Mouse (Mus musculus) mesoderm, embryonic 11.5 days (tissue): ENCODE data around the gene Fam71e1.

Experiments used
- DNase-seq: peaks from one replicate; pipeline ENCODE4 v3.0.0-alpha.2; 2012; ENCODE audit warnings: low read depth, low spot score

The Fam71e1 gene

DNA sequence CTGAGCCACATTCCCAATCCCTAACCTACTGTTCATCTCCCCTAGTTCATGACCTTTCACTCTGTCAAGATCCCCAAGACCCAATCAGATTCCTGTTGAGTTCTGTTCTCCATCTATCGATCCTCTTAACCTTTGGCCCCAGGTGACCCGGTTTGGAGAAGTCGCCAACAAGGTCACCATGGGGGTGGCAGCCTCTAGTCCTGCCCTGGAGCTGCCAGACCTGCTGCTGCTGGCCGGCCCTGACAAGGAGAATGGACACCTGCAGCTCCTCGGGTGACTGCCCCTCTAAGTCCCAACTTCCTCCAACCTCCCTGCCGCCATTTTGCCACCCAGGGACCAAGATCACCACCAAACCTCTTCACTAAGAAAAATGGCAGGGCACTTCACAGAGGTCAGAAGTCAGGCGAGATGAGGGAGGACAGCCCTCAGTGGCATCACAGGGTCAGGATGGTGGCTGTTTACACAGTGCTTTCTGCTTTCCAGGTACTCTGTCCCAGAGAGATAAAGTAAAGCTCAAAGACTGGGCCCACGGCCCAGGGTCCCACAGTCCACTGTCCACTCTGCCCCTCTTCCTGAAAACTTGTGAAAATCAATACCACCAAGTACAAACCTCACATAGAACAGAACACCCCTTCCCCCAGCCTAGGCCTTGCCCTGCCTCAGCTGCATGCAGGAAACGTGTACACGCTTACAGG, 1.1 kb downstream of the Fam71e1 start:
- no peak for DNase-seq

DNA sequence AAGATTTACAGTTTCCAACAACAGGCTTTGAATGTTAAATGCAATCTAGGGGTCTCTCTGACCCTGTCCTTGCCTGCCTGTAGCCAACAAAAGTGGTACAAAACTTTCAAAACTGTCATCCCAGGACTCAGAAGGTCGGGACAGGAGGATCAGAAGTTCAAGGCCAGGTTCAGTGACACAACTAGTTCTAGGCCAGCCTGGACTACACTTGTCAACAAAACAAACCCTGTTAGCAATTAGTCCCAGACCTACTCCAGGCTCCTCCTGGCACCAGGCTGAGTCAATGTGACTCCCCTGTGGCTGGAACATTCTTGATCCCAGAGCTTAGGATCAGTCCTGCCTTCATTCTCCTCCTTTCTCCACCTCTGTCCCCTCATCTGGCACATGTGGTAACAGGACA, 2.5 kb downstream of the Fam71e1 start:
- no peak for DNase-seq

DNA sequence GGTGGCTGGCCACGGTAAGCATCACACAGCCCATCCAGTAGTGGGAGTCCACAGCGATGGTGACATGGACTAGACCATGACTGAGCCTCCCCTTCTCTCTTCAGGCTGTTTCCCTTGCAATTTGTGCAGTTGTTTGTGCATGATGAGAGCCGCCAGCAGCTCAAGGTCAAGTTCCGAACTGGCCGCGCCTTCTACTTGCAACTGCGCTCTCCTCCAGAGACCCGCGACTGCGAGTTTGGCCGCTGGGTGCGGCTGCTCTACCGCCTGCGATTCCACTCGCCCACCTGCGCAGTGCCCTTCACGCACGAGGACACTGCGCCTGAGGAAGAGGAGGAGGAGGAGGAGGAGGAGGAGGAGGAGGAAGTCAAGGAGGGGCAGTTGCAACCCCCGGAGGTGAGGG, 3.7 kb downstream of the Fam71e1 start:
- DNase-seq: no peak

DNA sequence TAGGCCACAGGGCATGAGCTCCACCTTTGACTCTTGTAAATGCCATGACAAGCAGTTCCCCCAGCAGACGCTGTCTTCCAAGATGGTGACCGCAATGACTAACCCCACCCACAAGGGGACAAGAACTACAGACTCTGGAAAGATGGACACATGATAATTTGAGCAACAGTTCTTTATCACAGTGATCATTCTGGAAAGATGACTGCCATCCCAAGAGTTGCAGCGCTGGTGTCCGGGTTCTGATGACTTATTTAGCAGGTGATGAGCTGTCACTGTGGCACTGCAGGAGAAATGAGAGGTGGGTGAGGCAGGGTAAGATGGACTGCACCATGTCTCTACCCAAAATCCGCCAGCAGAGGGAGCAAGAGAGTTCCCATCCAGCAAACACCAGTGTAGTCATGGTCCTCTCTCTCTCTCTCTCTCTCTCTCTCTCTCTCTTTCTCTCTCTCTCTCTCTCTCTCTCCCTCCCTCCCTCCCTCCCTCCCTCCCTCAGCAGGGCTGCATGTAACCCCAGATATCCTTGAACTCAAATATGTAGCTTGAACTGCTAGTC, 5.3 kb downstream of the Fam71e1 start:
- peak; percentile 81 for DNase-seq

DNA sequence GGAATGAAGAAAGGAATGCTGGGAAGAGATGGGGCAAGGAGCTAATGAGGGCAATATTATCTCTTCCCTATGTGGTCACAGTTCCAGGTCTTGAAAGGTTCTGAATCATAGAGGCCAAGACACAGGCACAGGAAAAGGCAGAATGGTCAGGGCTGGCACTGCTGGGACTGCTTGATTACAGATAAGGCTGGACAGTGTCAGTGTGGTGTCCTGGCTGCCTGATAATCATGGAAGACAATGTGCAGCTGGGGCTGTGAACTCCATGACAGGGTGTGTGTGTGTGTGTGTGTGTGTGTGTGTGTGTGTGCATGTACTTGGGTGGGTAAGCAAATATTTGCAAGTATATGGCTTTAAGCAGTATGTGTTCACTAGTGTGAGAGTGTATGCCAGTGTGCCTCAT, 11.1 kb downstream of the Fam71e1 start:
- DNase-seq: no peak

DNA sequence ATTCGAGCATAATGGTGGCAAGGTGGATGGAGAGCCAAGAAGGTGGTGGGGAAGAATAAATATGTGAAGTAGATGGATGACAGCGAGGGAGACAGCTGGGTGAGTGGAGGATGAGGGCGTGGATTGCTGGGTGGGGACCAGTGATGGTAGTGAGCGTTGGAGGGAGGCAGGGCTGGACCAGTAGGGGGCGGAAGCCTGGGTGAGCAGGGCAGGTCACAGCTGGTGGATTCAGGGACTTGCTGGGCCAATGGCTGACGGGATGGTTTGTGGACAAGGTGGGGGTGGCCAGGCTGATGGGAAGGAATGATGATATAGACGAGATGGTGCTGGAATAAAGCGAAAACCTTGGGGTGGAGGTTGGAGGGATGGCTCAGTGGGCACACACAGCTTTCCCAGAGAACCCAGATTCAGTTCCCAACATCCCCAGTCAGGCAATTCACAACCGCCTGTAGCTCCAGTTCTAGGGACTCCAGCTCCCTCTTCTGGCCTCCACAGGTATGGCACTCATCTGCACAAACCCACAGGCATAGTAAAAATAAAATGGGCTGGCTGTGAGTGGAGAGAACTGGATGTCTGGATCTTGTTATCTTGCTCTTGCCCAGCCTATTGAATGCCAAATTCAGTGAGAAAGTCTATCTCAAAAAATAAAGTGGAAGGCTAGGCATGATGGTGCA, 23.0 kb downstream of the Fam71e1 start:
- DNase-seq: peak; percentile 25

DNA sequence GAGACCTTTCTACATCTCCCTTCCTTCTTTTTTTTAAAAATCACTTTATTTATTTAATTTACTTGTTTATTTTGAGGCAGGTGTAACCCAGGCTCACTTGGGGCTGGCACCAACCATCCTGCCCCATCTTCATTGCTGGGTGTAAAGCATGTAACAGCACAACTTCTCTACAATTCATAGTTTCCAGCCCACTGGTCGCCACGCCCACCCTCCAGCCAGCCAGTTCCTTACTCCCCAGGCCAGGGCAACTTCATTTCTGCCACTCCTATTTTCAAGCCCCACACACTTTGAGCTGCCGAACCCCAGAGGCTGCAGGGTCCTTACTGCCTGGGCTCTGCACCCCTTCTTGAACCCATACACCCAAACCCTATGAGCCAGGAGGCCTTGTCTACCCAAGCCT, 24.6 kb downstream of the Fam71e1 start:
- no peak for DNase-seq

DNA sequence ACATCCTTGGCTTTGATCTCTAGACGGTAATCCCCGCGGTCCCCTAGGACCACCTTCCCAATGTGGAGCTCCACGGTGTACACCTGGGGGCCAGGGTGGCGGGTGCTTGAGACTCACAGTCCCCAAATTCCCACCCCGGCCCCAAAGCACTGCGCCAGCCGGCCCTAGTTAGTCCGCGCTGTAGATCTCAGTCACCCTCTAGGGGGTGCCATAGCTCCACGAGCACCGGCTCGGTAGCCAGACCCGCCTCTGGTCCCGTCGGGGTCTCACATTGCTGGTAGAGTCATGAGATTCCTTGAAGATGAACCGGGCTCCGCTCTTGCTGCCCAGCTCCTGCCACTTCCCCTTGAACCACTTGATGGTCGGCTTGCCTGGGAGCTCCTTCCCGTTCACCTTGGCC, 25.3 kb downstream of the Fam71e1 start:
- peak; percentile 73 for DNase-seq

DNA sequence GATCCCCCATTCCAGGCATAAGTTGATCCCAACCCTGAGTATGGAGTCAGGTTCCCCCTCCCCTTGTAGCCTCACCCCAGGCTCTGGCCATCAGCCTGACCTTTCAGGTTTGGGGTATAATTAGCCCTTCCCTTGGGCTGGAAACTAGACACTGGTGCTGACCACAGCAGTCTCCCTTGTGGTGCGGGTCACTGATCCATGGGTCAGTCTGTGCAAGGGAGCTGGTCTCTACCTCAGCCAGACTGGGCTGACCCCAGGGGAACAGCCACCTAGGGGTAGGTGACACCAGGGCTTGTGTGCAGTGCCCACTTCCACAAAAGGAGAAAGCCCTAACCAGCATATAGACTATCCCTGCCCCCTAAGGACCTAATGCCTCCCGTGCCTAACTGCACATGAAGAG, 26.7 kb downstream of the Fam71e1 start:
- DNase-seq: no peak

DNA sequence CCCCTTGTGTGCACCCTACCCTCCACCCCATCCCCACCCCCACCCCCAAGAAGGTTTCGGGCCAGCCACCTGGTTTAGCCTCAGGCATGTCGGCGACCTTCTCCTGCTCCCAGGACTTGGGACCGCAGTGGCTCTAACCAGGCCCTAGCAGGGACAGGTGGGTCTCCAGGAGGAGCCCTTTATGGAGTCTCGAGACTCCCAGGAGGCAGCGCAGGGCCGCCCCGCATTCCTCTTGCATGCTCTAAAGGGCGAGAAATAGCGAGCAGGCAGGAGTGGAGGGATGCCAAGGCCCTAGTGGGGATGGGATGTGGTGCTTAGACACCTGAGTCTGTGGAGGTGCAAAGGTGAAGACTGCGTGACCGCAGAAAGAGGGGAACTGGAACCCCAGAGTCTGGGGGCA, 28.1 kb downstream of the Fam71e1 start, which contains the start of gene Mybpc2:
Gene Mybpc2 (minus strand): TSS at position 155 of the 400 bp plus-strand sequence.
- DNase-seq: no peak

DNA sequence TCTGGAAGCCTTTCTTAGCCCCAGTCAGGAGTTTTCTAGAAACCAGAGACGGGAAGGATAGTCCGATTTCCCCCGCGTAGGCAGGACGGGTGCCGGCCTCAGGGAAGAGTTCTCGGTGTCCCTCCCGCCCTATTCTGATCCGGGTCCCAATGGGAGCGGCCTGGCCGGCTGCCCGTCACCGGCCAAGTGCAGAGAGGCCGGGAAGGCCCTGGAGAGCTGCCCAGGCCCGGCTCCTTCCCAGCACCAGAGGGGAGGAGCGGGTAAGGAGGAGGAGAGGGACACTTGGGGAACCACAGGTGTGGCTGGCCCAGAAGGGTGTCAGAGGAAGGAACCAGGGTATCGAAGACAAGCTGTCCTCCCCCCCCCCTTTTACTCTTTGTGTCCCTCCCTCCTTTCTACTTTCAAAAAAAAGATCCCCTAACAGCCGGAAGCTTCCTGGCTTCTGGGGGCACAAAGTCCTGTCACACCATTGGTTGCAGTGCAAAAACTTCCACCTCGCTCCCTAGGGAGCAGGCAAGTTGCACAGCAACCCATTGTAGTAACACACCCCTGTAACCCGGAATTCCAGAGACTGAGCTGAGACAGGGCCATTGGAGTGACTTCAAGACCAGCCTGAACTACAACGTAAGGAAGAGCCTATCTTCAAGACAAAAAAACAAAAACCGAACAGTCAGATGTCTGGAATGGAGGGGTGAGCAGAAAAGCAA, 28.9 kb downstream of the Fam71e1 start:
- no peak for DNase-seq

DNA sequence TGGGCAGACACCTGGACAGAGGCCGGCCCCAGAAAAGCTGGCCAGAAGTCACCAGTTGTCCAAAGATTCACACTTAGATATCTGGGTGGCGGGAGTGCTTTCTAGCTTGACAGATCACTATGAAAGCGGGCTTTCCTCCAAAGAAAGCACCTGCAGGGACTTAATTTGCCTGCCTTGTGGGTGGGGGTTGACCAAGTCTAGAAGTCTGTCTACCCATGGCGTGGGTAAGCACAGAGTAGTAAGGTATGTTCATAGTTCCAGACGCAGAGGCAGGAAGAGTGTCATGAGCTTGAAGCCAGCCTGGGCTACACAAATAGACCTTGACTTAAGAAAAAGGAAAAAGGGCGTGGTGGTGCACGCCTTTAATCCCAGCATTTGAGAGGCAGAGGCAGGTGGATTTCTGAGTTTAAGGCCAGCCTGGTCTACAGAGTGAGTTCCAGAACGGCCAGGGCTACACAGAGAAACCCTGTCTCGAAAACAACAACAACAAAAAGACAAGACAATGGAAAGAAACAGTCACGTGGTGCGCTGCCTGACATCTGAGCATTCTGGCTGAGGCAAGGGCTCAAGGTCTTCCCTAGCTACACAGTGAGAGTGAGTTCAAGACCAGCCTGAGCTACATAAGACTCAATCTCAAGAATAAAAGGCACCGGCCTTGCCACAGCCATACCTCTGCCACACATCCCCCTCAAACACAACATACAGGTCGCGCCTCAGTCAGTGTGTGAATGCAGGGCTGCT, 30.2 kb downstream of the Fam71e1 start:
- DNase-seq: no peak

DNA sequence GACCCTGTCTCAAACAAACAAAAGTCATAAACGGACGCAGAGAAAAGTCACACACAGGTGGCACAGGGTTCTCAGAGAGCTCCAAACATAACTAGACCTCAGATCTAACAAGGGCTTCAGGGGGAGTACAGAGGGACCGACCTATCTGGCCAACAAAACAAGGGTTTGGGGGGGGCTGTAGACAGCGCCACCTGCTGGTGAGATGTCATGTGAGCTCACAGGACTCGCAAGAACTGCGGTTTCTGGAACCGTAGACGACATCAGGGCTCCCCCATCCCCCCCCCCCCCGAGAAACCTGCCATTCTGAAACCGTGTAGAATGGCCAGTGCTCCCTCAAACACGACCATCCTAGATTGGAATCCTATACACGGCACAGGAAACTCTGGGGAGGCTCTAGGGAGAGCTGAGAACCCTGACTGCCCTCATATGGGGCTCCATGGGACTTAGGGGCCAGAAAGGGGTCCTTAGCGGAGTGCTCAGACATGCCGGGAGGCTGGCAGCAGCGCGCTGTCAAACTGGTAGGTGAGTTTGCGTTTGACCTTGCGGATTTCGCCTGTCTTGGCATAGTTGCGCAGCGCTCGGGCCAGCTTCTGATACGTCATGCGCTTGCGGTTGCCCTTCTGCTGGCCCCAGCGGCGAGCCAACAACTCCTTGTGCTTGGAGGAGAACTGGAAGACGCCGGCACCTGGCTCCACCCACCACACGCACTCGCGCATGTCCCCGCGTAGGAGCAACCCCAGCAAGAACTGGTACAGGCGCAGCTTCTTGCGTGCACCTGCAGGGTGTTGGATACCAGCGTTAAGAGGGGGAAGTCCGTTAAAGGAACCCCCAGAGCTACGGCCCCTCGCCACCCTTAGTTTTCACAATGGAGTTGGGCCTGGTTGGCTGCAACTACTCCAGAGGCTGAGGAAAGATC, 31.4 kb downstream of the Fam71e1 start:
- DNase-seq: peak; percentile 77

DNA sequence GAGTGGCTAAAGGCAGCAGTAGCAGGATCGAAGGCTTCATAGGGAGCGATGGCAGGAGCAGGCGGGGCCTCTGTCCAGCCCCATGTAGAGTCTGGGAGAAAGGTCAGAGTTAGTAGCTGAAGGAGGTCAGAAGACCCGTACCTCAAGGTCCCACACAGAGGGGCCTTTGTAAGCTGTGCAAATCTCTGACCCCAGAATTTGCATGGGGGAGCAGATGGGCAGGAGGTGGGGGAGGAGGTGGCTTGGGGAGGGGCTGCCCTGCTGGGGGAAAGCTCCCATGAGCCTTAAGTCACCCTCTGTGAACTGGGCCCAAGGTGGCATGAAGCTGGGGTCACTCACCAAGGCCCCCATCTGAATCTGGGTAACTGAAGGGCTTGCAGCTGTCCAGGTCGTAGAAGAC, 33.1 kb downstream of the Fam71e1 start:
- DNase-seq: no peak

DNA sequence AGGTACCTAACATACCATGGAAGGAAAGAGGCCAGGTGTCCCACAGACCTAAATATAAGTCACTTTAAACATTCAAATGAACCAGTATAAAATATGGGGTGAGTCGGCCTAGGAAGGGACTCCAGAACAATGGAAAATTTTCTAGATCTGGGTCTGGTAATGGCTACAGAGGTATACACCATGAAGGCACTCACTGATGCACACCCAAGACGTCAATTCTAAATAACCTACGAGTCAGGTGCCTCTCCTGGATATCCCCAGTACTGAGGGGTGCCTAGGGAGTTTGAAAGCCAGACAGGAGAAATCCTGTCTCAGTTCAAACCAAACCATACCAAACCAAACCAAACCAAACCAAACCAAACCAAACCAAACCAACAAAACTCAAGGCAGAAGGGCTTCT, 34.1 kb downstream of the Fam71e1 start:
- DNase-seq: no peak

DNA sequence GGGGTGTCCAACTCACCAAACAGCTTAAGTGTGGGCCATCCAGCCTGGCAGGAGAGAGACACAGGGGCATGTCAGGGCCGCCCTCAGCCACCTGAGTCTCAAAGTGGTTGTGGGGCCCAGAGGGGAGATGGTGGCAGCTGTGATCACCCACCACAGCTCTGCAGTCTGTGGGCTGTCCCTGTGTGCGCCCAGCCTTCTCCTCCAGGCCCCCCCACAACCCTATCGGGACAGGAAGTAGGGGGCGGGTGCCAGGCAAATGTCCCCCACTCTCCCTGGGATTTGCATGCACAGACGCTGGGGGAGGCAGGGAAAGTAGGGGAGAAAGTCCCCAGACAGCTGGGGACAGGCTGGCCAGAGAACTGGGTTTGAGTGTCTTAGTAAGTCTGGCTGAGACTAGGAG, 34.8 kb downstream of the Fam71e1 start:
- DNase-seq: no peak

DNA sequence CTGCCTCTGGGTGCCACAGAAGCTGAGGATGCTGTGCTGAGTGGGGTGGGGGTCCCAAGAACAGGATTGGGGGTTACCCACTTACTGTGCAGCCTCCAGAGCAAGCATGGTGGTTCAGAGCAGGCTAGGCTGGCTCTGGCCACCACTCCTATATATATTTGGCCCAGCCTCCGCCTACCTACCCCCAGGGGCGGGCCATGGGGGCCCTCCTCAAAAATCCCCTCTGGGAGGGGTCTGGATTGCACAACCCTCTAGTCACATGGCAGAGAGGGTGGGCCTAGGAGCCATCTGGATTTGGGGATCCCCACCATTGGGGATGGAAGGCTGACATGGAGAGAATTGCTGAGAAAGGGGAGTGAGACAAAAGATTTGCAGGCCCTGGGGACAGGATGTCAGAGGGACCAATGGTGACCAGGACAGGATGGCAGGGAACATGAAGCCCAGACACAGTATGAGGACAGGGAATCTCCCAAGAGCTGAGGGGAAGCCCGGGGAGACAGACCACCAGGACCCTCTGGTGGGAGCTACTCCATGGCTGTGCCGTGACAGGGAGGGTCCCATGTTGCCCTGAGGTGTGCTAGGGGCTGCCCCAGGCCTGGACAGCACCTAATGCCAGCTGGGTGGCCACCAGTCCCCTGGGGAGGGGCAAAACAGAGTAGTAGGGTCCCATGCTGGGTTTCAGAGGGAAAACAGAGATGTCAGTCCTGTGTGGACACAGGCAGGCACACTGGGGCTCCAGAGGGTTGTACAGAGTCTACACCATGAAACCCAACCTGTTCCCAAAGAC, 35.8 kb downstream of the Fam71e1 start, which contains the start of gene Spib:
Gene Spib (minus strand): TSS at position 126 of the 787 bp plus-strand sequence.
- DNase-seq: no peak

DNA sequence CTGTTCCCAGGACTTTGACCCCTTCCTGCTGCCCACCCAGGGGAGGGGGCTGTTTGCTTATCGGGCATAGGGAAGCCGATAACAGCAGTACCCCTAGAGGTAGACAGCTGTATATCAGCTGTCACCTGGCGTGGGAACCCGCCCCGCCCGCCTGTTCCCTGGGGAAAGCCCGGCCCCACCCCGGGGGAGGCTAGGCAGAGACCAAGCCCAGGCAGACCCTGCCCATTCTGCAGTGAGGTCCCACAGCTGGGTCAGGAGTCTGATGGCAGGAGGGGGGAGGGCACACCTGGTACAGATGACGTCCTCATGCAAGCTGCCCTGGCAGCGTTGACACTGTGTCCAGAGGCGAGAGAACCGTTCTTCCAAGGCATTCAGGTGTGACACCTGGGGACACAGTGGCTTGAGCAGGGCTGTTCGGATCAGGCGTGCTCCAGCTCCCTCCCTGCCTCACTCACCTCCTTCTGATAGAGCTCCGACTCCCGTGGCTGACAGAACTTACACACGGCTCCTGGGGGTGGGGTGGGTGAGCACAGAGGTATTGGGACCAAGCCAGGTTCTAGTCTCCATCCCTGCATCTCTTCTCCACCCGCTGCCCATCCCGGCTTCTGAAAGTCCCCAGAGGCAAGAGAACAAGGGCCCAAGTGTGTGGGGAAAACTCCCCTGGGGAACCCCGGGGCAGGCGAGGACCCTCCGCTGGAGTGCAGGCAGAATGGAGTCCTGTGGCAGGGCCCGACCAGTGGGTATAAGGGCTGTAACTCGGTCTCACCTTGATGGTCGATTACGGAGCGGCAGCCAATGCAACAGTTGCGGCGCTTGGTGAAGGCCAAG, 36.8 kb downstream of the Fam71e1 start:
- DNase-seq: no peak

DNA sequence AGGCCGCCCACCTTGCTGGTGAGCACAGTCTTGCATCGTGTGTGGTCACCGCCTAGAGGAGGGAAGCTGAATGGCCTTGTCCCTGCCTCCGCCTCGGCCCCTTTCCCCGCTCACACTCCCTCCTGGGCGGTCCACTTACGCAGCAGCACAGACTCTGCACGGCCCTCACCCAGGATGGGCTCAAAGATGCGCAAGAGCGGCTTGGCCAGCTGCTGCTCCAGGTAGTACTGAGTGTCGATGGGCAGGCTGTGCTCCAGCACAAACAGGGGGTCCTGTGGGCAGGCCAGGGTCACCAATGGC, 37.3 kb downstream of the Fam71e1 start:
- DNase-seq: no peak
